Mouse (Mus musculus) hindbrain, embryonic 16.5 days (tissue): Measurements from ENCODE around the gene Manea. TPM values are rescaled to one million over a fixed set of nuclear protein-coding genes. Genes with fewer than 3 reads are reported as not detected.

Experiments used
- ATAC-seq: fragments of 200-750 bp; cut with Nextera tagmentation; 2 replicates; pipeline ENCODE4 v1.8.0; 2017; ENCODE audit warnings: moderate TSS enrichment, moderate library complexity
- H3K27ac ChIP-seq: fragments of 300-500 bp; sonication (generic); 2 replicates; pipeline ENCODE4 v1.5.1; 2014; ENCODE audit warnings: low read depth, mild to moderate bottlenecking, control low read depth, low read length, moderate library complexity
- H3K27me3 ChIP-seq: fragments of 300-500 bp; sonication (generic); replicated peaks from 2 replicates; pipeline ENCODE4 v1.6.1; 2014; ENCODE audit warnings: low read length; ENCODE audit not compliant: control insufficient read depth, insufficient read depth
- H3K36me3 ChIP-seq: fragments of 300-500 bp; sonication (generic); 2 replicates; pipeline ENCODE4 v1.6.1; 2014; ENCODE audit warnings: mild to moderate bottlenecking, low read length, moderate library complexity, mixed read lengths; ENCODE audit not compliant: control insufficient read depth, insufficient read depth
- H3K4me1 ChIP-seq: fragments of 300-500 bp; sonication (generic); 2 replicates; pipeline ENCODE4 v1.6.1; 2014; ENCODE audit warnings: low read depth, low read length; ENCODE audit not compliant: control insufficient read depth, insufficient read depth
- H3K4me2 ChIP-seq: fragments of 300-500 bp; sonication (generic); 2 replicates; pipeline ENCODE4 v1.6.1; 2014; ENCODE audit warnings: mild to moderate bottlenecking, low read length, control low read depth, moderate library complexity
- H3K4me3 ChIP-seq: fragments of 300-500 bp; sonication (generic); 2 replicates; pipeline ENCODE4 v1.5.1; 2014; ENCODE audit warnings: mild to moderate bottlenecking, low read length, control low read depth, moderate library complexity
- H3K9ac ChIP-seq: fragments of 300-500 bp; sonication (generic); 2 replicates; pipeline ENCODE4 v1.6.1; 2014; ENCODE audit warnings: low read depth, mild to moderate bottlenecking, control low read depth, low read length, moderate library complexity
- H3K9me3 ChIP-seq: fragments of 300-500 bp; sonication (generic); 2 replicates; pipeline ENCODE4 v1.6.1; 2014; ENCODE audit warnings: mild to moderate bottlenecking, low read length, moderate library complexity; ENCODE audit not compliant: control insufficient read depth
- WGBS: fragments of 180-500 bp; shearing (Covaris S2); extraction: QIAGEN DNeasy Blood & Tissue Kit; methylation state at CpG from one replicate; pipeline ENCODE4 v1.1.7; 2014; 5-methylcytosine and 5-hydroxymethylcytosine counted together
- polyA plus RNA-seq: library from polyadenylated mRNA; unstranded; fragments of >200 nt; fragmentation: Nextera tagmentation; extraction: Ambion mirVana; gene quantifications from 2 replicates; pipeline ENCODE4 v1.2.1, GENCODE M21; 2015

Gene Manea
- 14.8 and 16.0 TPM in 2 replicates for polyA plus RNA-seq

- Histone ChIP-seq H3K4me1 (peaks cover 3% of the 10 kb centered on the region), H3K4me2 (peak within 1 kb of the TSS; percentile 64), H3K9me3 (no peaks in the 10 kb centered on the region), H3K27me3 (no peaks in the 10 kb centered on the region), H3K27ac (peak within 1 kb of the TSS; percentile 91), H3K36me3 (no peaks in the 10 kb centered on the region), H3K4me3 (peak within 1 kb of the TSS; percentile 92), H3K9ac (peak within 1 kb of the TSS; percentile 96)
- WGBS: 0% methylated on average over 48 of the region's 52 CpGs
- ATAC-seq: peak; percentile 98
Measured at GRCm38 (mm10) chr4:26346443-26347106, at the start of gene Manea. TSS of gene Manea (minus strand) at chr4:26346891.

GRCm38 (mm10) chr4:26354616-26355015 lies 7.9 kb upstream of the Manea start:
- Histone ChIP-seq H3K4me2 (no peak overlapping the region), H3K4me1 (no peaks in the 10 kb centered on the region), H3K27me3 (no peaks in the 10 kb centered on the region), H3K4me3 (no peak overlapping the region), H3K9me3 (no peaks in the 10 kb centered on the region), H3K36me3 (no peaks in the 10 kb centered on the region), H3K27ac (no peak overlapping the region), H3K9ac (no peak overlapping the region)
- ATAC-seq: no peak
- WGBS: 83% methylated on average over 2 of the region's 2 CpGs

DNA sequence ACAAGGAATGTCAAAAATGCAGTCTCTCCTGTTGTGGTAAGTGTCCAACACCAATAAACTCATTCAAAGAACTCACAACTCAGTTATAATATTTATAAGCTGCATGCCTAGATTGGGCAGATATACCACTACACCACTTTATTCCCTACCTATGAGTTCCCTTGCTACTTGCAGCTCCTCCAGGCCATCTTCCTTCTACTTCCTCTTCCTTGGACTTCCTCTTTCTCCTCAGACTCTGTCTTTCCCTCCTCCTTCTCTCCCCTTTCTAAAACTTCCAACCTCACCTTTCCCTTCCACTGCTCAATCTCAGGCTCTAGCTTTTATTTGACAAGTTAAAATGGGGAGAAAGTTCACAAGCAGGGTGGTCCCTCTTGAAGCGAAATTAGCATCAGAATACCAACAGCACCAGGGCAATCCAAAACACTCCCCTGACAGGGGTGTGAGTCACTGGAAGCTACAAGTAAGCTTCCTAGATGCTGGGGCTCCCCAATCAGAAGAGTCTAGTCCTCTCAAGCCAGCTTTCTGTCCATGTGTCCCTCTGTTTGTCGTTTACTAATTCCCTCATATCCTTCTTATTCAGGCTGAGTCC lies 7.0 kb upstream of the Manea start:
- H3K4me3 ChIP-seq: no peak overlapping the region
- H3K9ac ChIP-seq: no peak overlapping the region
- no peaks in the 10 kb centered on the region for H3K9me3 ChIP-seq
- H3K27me3 ChIP-seq: no peaks in the 10 kb centered on the region
- no peaks in the 10 kb centered on the region for H3K4me1 ChIP-seq
- H3K4me2 ChIP-seq: no peak overlapping the region
- no peak for ATAC-seq
- 17% methylated on average over 2 of the region's 2 CpGs for WGBS
- no peak overlapping the region for H3K27ac ChIP-seq
- no peaks in the 10 kb centered on the region for H3K36me3 ChIP-seq

DNA sequence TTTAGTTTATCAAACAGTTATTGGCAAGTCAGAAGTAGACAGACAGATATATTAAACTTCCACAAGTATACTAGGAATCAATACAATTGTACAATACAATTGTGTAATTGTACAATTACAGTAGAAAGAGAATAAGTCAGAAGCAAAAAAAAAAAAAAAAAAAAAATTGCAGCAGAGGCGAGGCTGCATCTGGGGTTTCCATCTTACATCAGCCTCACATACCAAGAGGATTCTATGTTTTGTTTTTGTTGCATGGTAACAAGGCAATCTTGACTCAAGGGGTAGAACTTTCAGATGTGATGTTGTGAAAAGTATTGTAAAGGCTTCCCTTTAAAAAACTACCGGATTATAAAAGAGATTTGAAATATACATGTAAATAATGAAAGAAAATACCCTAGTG lies 548 bp upstream of the Manea start:
- Histone ChIP-seq H3K4me1 (peaks cover 3% of the 10 kb centered on the region), H3K4me2 (no peak overlapping the region), H3K27ac (no peak overlapping the region), H3K27me3 (no peaks in the 10 kb centered on the region), H3K9me3 (no peaks in the 10 kb centered on the region), H3K9ac (no peak overlapping the region), H3K36me3 (no peaks in the 10 kb centered on the region), H3K4me3 (no peak overlapping the region)
- 44% methylated on average over 2 of the region's 2 CpGs for WGBS
- no peak for ATAC-seq

DNA sequence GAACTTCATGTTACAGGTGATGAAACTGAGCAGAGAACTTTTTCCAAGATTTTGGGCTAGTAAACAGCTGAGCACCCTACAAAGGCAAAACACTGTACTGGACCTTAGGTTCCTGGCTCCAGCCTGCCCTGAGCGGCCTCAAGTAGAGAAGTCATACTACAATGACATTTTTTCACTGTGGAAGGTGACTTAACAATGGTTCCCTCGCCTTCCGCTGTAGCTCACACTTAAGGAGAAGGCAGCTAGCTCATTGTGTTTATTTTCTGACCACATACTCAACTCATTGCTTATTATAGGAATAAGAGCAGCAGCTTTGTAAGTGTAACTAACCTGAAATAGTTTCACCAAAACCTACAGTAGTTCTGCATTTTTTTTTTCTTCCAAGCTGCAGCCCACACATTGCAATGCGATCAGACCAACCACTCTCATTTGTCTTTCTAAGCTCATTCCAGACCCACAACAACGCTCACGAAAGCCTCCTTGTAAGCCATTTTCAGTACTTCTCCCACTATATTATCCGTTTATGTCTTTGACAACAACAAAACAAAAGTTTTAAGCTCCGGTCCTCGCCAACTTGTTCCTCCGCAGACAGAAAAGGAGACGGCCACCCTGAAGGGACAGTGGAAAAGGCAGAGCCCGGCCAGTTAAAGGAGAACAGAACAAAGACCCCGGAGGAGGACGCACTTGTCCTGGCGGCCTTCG lies 799 bp downstream of the Manea start:
- WGBS: 1% methylated on average over 16 of the region's 16 CpGs
- Histone ChIP-seq H3K9ac (peak overlapping the region; percentile 96), H3K27ac (peak overlapping the region; percentile 91), H3K36me3 (no peaks in the 10 kb centered on the region), H3K4me2 (peak overlapping the region; percentile 64), H3K27me3 (no peaks in the 10 kb centered on the region), H3K4me3 (peak overlapping the region; percentile 92), H3K9me3 (no peaks in the 10 kb centered on the region), H3K4me1 (peaks cover 3% of the 10 kb centered on the region)
- ATAC-seq: peak; percentile 32

DNA sequence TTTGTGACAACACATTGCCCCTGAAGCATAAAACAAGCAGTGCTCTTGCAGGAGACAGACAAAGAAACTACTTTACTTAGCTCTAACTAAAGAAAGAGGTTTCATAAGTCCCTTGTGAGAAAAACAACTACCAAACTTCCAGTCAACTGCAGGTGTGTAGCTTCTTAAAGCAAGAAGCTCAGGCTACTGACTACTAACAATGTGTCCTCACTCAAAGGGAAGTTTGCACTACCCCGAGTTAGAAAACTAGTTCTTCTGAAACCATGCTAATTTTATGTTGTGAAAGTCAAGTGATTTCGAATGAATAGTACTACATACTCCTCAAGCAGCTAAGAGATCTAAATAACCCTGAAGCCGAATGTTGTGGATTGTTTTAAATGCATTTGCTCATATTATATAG lies 1.6 kb downstream of the Manea start:
- Histone ChIP-seq H3K9ac (no peak overlapping the region), H3K27me3 (no peaks in the 10 kb centered on the region), H3K27ac (no peak overlapping the region), H3K4me3 (no peak overlapping the region), H3K9me3 (no peaks in the 10 kb centered on the region), H3K4me1 (peaks cover 3% of the 10 kb centered on the region), H3K36me3 (no peaks in the 10 kb centered on the region), H3K4me2 (peak overlapping the region; percentile 64; the same call in 1 of the 2 replicates)
- no peak for ATAC-seq
- WGBS: 67% methylated on average over 3 of the region's 3 CpGs

- ATAC-seq: no peak
- H3K4me2 ChIP-seq: no peak overlapping the region
- H3K27ac ChIP-seq: no peak overlapping the region
- H3K4me3 ChIP-seq: no peak overlapping the region
- H3K36me3 ChIP-seq: no peaks in the 10 kb centered on the region
- no peaks in the 10 kb centered on the region for H3K27me3 ChIP-seq
- no peaks in the 10 kb centered on the region for H3K9me3 ChIP-seq
- H3K9ac ChIP-seq: no peak overlapping the region
- H3K4me1 ChIP-seq: peaks cover 3% of the 10 kb centered on the region
Measured at GRCm38 (mm10) chr4:26342346-26342745, 4.3 kb downstream of the Manea start.

- H3K36me3 ChIP-seq: no peaks in the 10 kb centered on the region
- no peak overlapping the region for H3K27ac ChIP-seq
- no peak overlapping the region for H3K4me3 ChIP-seq
- no peaks in the 10 kb centered on the region for H3K27me3 ChIP-seq
- ATAC-seq: no peak
- H3K4me1 ChIP-seq: no peaks in the 10 kb centered on the region
- H3K9me3 ChIP-seq: no peaks in the 10 kb centered on the region
- no peak overlapping the region for H3K4me2 ChIP-seq
- H3K9ac ChIP-seq: no peak overlapping the region
- 82% methylated on average over 5 of the region's 5 CpGs for WGBS
Measured at GRCm38 (mm10) chr4:26338604-26339003, 8.1 kb downstream of the Manea start.

DNA sequence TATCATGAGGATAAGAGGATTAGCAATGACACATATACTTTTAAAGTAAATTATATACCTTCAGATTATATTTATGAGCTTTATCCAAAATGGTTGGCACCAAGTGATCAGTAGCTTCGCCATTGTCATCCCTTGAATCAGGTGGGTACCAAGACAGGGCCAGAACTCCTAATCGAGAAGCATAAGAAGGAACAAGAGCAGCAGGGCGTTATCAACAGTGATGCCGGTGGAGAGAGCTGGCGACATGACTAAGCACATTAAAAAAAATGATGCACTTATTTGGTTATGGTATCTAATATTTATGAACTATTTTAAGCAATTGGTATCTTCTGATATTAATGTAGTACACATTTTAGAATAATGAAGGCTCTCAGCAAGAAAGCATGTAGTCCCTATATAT lies 10.1 kb downstream of the Manea start:
- no peaks in the 10 kb centered on the region for H3K36me3 ChIP-seq
- no peaks in the 10 kb centered on the region for H3K4me1 ChIP-seq
- no peak overlapping the region for H3K4me3 ChIP-seq
- H3K9ac ChIP-seq: no peak overlapping the region
- H3K27me3 ChIP-seq: no peaks in the 10 kb centered on the region
- no peak overlapping the region for H3K4me2 ChIP-seq
- H3K9me3 ChIP-seq: no peaks in the 10 kb centered on the region
- H3K27ac ChIP-seq: no peak overlapping the region
- ATAC-seq: no peak
- 97% methylated on average over 5 of the region's 5 CpGs for WGBS
